Mouse (Mus musculus): ENCODE results near the gene Gjc2.

DNA sequence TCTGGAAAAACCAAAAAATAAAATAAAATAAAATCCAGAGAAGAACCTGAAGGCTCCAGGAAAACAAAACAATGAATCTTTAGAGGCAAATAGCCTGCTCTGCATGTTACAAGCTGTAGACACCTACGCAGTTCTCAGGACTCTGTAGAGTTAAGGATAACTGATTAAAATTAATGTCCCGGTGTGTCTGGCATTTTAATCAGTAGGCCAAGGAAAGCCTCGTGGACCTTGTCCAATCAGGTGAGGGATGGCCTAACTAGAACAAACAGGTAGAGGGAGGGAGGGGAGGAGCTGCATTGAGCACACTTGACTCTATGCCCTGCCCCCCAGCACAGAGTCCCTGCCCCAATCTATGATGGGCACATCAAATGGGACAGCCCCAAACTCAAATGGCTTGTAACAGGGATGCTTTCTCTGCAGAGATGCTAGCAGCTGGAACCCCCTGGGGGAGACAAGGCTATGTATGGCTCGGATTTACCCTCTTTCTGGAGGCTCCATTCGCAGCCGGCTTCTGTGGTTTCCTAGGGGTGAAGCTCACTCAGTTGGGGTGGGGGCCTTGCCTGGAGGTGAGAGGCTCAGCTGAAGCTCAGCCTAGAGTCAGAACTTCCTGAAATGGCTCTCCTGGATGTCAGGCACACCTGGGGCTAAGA is 8.7 kb downstream of the Gjc2 start:
- TF ChIP-seq GATA1 (IDR thresholded peaks at IDR 0.05; ENCODE audit: borderline replicate concordance, low read length) (no peak), FLI1 (IDR thresholded peaks at IDR 0.05; ENCODE audit: low read length) (no peak)

All from megakaryocyte, embryonic 14.5 days (primary cell).